Mouse (Mus musculus) megakaryocyte, adult 5-6 weeks (primary cell): ENCODE measurements around the gene Ptgis. TPM values are rescaled to one million over a fixed set of nuclear protein-coding genes. Genes with fewer than 3 reads are reported as not detected.
A peak's percentile ranks its signal among the peaks of the same experiment; 100 is the strongest.

Experiments used
- ATAC-seq: 2 replicates; pipeline ENCODE4 v1.8.0; 2016; ENCODE audit warnings: mild to moderate bottlenecking, inconsistent platforms; ENCODE audit not compliant: poor library complexity, severe bottlenecking
- total RNA-seq, 2 experiments: library from RNA; stranded (forward) in 1 of 2; stranded (reverse) in 1 of 2; fragments of 153-499, 151-499 nt in 1 of 2; fragments of 221-1000, 200-1000 nt in 1 of 2; gene quantifications; 2 replicates each; pipeline versions ENCODE4 v1.2.3 to v1.2.4; 2015 to 2017

Ptgis gene
- total RNA-seq, 2 experiments from 2014 or later = not detected

DNA sequence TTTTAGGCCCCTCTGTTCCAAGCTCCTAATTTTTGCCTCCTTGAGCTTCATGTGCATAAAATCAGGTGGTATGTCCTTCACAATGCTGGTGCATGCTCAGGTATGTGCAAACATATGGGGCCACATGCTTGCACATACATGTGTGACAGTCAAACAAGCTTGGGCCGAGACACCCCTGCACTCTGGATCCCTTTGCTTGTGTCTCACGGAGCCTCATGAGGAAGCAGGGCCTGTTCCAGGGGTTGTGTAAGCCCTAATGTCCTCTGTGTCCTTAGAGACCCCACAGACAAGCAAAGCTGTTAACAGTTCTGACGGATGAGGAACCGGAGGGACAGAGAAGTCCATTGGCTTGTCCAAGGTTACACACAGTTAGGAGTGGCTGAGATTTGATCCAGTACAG lies 80.7 kb downstream of the Ptgis start:
- ATAC-seq = no peak

GRCm38 (mm10) chr2:167158780-167159179 lies 81.6 kb downstream of the Ptgis start:
- no peak for ATAC-seq

GRCm38 (mm10) chr2:167156118-167156715 lies 84.2 kb downstream of the Ptgis start:
- ATAC-seq = no peak

DNA sequence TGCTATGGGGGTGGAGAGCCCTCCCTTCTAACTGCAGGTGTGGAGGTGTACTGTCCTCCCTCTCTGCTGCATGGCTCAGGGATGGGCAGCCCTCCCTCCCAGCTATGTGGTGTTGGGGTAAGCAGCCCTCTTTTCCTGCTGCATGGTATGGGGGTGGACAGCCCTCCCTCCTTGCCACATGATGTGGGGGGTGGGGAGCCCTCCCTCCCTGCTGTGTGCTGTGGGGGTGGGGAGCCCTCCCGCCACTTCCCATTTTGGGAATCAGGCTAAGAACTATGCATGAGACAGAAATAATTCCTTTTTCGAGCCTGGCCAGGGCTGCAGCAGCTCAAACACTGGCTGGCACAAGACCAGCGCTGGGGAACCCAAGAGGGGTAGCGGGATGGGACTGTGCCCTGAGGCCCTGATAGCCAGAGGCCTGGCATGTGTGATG lies 84.8 kb downstream of the Ptgis start:
- ATAC-seq = no peak

GRCm38 (mm10) chr2:167150880-167151279 lies 89.5 kb downstream of the Ptgis start:
- ATAC-seq = no peak

DNA sequence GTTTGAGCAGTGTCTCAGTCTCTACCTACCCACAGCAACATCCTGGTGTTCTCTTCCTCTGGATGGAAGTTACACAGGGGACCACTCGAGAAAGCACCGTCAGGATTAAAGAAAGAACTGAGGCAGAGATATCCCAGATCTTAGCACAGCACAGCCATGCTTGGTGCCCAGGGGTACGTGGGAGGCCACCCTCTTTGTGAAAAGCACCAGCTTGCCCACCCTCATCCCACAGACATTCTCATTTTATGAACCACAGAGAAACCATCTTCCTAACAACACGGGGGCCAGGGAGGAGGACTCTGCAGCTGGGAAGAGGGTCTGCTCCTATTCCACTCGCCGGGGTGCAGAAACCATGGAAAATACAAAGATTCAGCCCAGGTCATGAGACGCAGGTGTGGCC lies 90.3 kb downstream of the Ptgis start:
- no peak for ATAC-seq

- no peak for ATAC-seq
Observed at GRCm38 (mm10) chr2:167149035-167149434, 91.4 kb downstream of the Ptgis start.

GRCm38 (mm10) chr2:167147708-167148107 lies 92.7 kb downstream of the Ptgis start:
- peak; percentile 47; the same call in 1 of the 2 replicates for ATAC-seq

DNA sequence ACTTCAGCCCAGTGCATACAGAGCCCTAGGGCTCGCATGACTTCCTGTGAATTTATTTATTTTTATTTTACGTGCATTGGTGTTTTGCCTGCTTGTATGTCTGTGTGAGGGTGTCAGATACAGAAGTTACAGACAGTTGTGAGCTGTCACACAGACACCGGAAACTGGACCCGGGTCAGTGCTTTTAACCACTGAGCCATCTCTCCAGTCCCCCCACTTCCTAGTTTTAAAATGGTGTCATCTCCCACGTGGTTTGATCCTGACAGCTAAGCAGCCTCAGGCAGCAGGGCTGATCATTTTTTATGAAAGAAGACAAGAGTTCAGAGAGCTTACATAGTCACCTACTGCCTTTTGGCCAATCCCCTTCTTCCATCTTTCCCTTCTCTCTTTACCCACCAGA lies 94.5 kb downstream of the Ptgis start:
- no peak for ATAC-seq

DNA sequence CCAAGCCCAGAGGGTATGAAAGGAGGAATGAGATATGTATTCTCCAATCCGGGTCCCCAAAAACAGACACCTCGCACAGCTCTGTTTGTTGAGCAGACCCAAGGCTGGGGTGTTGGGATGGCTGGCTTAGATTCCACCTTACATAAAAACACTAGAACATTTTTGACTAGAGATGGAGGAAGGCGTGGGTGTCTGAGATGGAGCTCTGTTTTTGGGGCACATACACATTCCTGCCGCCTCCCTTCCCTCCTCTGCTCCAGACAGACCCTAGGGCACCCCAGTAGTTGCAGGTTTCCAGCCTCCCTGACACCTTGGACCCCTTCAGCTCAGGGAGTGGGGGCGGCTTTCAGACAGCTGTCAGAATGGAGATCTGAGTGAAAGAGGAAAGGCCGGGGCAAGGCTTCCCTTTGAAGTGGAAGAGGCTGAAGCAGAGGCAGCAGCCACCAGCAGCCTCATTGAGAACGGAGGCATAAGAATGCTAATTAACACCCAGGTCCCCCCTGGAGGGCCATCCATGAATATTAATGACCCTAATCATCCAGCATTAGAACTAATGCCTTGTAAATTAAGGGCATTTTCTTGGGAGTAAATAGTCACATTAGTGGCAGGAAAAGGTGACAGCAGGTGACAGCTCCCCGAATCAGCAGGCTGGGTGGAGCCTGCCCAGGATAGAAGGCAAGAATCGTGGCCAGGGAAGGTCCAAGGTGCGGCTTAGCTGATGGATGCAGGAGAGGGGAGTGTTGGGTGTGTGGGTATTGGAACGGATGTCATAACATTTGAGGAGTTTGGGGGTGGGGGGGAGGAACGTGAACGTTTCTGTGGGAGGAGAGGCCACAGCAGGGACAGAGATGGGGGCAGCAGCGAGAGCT lies 95.7 kb downstream of the Ptgis start:
- no peak for ATAC-seq

DNA sequence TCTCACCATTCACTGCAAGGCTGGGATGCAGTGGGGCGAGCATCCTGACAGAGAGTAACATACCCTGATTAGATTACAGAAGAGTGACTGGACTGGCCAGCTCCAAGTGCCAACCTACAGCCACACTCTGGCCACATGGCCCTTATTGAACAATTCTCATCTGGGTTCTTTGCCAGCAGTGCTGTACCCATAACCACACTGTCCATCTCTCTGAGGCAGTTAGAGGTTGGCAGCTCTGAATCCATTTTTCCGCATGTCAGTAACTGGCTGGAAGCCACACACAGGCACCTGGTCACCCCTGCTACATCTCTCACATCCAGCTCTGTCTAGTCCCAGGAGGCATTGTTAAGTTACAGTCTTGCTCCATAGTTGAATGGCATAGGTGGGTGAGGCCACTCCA lies 96.5 kb downstream of the Ptgis start:
- ATAC-seq = no peak

DNA sequence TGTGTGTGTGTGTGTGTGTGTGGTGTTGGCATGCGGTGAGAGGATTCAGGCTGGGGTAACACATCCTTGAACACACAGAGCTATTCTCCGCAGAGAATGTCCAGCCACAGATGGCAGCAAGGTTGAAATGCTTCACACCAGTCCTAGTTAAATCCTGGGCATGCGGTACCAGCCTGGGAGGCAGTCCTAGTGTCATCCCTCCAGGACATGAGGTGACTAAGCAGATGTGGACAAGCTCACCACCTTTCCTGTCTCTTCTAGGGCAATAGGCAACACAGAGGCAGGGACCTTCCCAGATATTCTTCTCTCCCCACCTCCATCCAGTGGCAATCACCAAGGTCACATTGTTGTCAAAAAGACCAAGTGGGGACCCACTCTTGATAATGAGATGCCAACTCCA lies 98.1 kb downstream of the Ptgis start:
- no peak for ATAC-seq

- no peak for ATAC-seq
Observed at GRCm38 (mm10) chr2:167141810-167142209, 98.6 kb downstream of the Ptgis start.

Other genes starting within 250 kb of the Ptgis start
- 28.5 and 36.0 TPM in 2 replicates for gene Stau1, start 244.3 kb downstream of the Ptgis start, total RNA-seq (2015)
- 28.9 and 32.6 TPM in 2 replicates for gene Stau1, start 244.3 kb downstream of the Ptgis start, total RNA-seq (2017)
- gene Ddx27, start 225.4 kb downstream of the Ptgis start, total RNA-seq (2015) = 14.5 and 15.3 TPM in 2 replicates
- 48.1 and 50.4 TPM in 2 replicates for gene Ddx27, start 225.4 kb downstream of the Ptgis start, total RNA-seq (2017)
- 28.2 and 29.2 TPM in 2 replicates for gene Znfx1, start 177.6 kb downstream of the Ptgis start, total RNA-seq (2015)
- gene Znfx1, start 177.6 kb downstream of the Ptgis start, total RNA-seq (2017) = 58.4 and 78.1 TPM in 2 replicates
- gene Kcnb1, start 50.4 kb downstream of the Ptgis start, total RNA-seq (2015) = 0.07 and 1.6 TPM in 2 replicates
- gene Kcnb1, start 50.4 kb downstream of the Ptgis start, total RNA-seq (2017) = 0.07 and 0.49 TPM in 2 replicates
- gene B4galt5, start 108.6 kb upstream of the Ptgis start, total RNA-seq (2015) = 62.5 and 80.6 TPM in 2 replicates
- 52.4 and 67.3 TPM in 2 replicates for gene B4galt5, start 108.6 kb upstream of the Ptgis start, total RNA-seq (2017)
- gene Slc9a8, start 181.1 kb upstream of the Ptgis start, total RNA-seq (2015) = 19.1 and 27.9 TPM in 2 replicates
- gene Slc9a8, start 181.1 kb upstream of the Ptgis start, total RNA-seq (2017) = 17.2 and 24.7 TPM in 2 replicates